Mouse (Mus musculus) urinary bladder, postnatal 14 days (tissue): ENCODE measurements around the gene Ccdc47.

Experiments used
- DNase-seq: peaks from one replicate; pipeline ENCODE4 v3.0.0; 2021; ENCODE audit warnings: low spot score

The Ccdc47 gene

DNA sequence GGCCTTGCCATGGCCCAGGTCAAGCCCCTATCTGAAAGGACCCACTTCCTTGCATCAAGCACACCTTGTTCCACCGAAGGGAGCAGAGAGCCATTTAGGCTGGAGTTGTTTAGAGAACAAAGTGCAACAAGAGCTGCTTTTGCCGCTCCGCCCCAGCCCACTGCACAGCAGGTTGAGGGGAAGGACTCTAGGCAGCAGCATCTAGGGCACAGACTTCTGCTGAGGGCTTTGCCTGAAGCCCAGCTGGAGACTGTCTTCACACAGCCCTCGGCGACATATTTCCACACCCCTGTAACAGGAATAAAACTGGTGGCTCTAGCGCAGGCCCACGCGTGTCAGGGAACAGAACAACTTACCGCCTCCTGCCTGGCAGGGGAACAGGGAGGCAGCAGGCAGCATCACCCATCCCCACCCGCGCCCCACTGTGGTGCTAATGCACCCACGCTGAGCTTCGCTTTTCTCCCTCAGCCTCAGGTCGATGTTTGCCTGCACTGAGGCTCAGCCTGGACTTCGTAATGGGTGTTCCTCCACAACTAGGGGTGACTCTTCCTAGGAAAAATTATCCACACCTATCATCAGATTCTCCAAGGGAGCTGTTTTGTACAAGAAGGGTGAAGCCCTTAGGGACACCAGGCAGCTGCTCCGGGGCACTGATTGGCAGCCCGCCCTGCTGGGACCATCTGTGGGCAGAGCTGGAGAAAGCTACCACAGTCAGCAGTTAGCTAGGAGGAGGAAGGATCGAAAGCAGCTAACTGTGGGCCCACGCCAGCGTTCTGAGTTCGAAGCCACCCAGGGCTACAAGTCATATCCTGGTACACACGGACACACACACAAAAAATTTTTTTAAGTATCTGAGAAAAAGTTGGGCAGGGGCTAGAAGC, 55.1 kb downstream of the Ccdc47 start, which contains the start of the genes Gm10840 and Limd2:
Gm10840 (plus strand) TSS at position 10 of the 881 bp plus-strand sequence.
Limd2 (minus strand) TSS at position 20 of the 881 bp plus-strand sequence.
- DNase-seq, result no peak

DNA sequence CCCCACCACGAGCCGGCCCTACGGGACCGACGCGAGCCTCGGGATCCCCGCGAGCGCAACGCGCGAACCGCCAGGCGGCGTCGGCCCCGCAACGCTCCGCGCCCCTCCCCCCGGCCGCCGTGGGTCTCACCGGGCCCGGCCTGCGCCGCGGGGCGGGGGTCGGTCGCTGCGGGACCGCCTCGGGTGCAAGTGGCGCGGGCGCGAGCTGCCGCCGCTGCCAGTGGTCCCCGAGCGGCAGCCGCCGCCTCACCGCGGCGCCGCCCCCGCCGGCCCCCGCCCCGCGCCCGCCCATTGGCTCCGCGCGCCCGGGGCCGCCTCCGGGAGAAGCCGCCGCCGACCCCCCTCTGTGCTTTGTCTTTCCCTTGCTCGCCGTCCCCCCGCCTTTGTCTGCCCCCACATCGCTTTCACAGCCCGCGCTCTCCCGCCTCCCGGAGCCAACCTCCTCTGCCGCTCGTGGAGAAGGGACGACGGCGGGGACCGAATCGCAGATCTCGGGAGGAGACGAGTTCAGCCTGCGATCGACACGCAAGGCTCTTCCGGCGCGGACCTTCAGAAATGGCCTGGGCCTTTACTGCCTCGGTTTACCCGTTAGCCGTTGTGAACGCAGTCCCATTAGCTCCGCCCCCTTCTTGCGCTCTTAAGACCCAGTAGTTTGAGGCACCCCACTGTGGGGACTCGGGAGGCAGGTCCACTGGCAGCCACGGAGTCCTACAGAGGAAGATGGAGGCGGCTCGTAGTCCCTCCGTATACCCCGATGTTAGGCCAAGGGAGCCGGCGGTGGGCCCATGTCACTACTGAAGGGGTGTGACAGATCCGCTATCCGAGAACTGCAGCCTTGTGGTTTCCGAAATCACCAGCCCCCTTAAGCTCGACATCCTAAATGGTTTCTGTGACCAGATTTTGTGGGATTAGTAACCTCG, 56.0 kb downstream of the Ccdc47 start:
- DNase-seq, result peak; percentile 69

DNA sequence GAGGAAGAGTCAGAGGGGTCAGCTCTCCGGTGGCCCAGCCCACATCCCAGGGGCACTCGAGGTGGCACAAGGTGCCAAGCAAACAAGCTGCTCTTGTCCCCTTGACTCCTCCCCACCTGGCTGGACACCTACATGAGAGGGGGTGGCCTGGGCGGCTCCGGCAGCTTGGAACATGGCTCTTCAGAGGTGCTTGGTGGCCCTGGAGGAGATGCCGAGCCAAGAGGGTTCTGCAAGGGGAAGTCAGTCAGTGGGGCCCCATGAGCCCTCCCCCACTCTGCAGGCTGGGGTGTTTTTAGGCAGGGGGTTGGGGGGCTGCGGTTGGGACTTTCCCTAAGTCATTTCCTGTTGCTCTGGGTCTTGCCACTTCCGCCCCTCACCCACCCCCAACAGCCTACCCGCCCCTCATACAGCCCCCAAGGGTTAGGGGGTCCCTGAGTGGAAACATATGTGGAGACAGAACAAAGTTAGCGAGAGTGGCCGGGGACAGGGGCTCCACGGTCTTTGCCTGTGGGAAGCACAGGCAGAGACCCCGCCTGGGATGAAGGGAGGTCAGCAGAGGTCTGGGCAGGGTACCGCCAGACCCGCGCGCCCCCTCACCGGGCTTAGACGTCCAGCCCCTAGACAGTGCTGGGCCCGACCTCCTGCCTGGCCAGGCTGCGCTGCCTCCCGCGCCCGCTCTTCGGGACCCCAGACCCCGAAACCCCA, 56.8 kb downstream of the Ccdc47 start:
- peak; percentile 31 for DNase-seq

DNA sequence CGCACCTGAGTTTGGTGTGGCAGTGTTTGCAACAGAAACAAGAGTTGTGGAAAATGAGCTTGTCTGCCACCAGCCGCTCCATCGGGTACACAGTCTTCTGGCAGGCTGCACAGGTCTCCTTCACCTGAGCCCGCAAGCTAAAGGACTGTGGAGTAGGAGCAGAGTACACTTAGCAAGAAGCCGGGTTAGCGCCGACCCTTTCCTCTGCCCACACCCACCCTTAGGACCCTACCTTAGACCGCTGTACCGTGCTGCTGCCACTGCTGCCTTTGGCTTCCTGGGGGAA, 57.3 kb downstream of the Ccdc47 start:
- DNase-seq, result no peak

DNA sequence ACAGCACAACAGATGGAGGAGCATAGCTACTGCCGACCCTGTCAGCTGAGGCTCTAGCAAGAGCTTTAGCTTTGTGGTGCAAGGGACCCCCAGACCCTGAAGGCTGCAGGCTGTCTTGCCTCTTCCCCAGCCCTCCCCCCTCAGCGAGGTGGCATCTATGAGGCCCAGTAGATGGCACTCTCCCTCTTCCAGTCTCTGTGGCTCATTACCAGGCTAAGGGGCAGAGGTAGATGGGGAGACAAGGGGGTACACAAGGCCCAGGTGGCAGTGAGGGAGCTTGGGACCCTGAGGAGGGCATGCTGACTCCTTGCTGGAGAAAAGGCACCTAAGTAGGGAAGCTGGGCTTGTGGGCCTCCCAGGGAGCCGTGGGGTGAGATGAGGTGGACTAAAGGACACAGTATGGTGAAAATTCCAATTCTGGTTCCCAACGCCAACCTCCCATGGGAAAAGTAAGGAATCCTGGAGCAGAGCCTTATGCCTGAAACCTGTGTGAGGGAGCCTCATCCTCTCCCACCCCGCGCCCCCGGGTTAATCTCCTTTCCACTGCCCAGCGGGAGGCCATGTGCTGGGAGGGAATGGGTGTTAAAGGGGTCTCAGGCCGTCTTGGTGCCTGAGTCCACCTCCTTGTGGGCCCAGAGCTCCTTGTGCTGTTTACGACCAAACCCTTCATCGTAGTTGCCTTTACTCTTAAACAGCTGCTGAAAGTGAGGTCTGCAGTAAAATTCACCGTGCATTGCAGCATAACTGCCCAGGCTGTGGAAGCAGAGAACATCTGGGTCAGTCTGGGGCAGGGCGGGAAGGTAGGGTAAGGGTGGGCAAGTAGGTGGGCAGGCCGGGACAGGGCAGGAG, 57.8 kb downstream of the Ccdc47 start:
- DNase-seq, result no peak

DNA sequence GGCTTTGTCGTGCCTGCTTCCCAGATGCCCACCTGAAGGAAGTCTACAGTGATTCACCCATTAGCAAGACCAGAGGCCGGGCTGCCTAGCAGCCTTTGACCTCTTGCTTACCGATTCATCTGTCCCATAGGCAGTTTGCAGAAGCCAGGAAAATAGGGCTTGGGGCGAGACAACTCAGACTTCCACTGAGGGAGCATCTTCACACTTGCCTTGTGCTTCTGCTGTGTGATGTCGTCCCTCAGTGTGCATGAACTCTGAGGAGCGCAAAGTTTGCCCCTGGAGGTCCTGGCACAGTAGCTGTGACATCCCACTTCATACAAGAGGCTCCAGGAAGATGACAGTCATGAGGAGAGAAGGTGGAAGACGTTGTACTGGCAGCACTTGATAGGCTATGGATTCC, 59.0 kb downstream of the Ccdc47 start:
- no peak for DNase-seq

DNA sequence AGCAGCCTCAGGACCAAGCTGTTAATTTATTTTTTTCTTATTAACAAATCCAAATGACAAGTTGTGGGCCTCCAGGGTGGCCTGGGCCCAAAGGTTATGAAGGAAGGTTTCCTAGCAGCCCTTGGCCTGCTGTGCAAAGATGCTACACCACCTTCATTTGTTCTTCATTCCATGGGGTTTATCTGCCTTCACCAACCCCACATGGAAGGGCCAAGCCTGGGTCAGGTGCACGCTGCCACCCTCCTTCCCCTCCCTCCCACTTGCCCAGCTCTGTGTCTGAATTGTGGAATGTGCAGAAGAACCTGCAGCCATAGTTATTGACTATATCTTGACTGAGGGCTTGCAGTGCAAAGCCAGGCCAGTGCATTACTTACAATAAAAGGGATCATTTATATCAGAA, 59.9 kb downstream of the Ccdc47 start:
- no peak for DNase-seq

DNA sequence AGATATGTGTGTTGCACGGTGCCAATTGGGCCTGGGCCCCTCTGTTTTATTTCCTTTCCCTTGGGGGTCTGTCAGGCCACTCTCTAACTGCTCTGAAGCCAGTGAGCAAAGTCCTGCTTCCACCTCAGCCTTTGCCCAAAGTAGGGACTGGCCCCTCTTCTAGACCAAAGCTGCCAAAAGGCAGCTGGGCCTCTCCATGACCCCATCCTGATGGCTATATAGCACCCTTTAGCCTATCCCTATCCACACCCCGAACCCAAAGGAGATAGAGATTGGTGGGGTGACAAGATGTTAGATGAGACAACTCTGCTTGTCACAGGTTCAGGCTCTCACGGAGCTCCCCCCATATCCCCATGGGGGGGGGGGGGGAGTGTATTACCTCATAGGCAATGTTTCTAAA, 60.4 kb downstream of the Ccdc47 start:
- DNase-seq, result no peak

DNA sequence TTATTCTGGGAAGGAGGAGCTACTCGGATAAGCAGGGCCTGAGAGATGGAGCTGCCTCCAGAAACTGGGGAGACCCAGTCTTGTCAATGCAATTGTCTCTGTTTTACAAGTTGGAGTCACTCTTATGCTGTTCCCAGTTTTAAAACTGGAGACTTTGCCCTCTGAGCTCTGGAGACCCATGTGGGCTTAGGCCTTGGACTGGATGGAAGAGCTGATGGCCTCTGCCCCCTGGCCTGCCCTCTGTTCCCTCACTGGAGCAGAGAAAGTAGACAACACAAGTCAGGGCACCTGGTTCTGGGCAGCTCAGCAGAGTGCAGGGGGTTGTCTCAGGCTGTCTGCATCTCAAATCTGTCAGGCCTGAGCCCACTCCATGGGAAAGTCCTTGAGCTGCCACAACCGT, 61.4 kb downstream of the Ccdc47 start:
- DNase-seq, result no peak

DNA sequence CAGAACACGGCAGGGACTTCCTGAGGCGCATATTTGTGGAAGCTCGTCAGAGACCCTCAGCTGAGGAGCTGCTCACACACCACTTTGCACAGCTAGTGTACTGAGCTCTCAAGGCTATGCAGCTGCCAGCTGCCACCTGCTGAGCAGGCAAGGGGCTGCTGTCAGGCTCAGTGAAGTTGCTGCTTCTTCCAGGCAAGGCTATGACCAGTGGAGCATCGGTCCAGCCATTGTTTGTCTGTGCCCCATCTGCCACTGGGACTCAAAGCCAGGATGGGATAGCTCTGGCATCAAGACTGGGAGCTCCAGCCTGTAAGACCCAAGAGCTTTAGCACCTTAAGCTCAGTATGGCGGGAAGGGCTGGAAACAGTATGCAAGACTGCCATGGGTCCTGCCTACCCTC, 62.1 kb downstream of the Ccdc47 start:
- no peak for DNase-seq

DNA sequence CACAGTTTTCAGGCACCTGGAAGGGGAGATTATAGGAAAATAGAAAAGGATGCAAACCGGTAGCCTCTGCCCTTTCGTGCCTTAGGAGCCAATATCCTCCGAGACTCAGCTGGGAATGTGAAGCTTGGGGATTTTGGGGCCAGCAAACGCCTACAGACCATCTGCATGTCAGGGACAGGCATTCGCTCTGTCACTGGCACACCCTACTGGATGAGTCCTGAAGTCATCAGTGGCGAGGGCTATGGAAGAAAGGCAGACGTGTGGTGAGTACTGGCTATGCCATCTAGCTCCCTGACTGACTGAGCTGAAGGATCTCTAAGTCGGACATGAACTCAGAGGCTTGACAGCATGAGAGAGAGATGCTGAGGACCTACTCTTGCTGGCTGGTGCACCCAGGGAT, 64.0 kb downstream of the Ccdc47 start:
- DNase-seq, result no peak

DNA sequence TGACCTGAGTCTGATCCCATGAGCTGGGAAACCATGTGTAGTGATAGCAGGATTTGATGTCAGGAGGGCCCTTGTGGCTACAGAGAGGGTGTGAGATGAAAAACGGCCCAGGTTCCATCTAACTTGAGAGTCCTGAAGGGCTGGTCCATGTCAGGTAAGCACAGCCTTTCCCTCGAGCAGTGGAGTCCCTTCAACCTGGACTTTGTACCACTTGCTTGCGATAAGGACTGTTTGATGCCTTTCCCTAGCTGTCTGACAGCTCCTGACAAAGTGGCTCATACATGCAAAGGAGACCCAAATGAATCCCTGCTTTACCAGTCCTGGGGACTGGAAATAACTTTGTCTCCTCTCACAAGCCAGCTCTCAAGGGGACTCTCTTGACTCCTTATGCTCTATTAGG, 64.9 kb downstream of the Ccdc47 start:
- no peak for DNase-seq
